9 mouse cellular contexts compared by ENCODE assay signal in the genomic region with DNA sequence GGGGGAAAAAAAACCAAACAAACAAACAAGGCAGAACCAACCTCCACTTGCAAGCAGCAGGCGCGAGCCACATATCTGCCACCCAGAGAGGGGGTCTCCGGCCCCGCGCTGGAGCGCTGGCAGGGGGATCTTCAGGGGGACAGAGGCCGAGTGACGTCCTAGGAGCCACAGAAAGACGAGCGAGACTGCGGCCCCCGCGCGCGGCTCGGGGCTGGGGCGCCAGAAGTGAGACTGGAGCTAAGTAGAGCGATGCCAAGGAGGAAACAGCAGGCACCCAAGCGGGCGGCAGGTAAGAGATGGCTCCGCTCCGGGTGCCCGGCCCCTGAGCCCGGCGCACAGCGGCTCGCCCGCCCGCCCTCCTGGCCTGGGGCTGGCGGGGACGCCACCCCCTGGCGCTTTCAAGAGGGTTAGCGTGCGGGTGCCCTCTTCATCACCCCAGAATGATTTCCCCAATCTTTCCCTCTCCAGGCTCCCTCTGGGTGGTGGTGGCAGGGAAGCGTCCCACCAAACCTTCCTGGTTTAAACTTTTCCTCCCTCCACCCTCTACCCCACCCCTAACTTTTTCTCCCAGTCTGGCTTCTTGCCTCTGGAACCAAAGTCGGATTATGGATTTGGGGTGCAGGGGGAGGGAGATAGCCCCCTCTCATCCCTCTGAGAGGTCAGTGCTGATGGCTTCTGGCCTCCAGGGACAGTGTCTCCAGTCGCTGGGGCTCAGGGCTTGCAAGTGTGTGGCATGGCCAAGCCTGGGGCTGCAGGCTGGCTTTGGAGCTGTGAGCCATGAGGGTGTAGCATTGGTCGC. TPM values are rescaled to one million over a fixed set of nuclear protein-coding genes. Genes with fewer than 3 reads are reported as not detected.
DNase-seq lines count a peak whose midpoint lies in the region; ATAC-seq and TF ChIP-seq lines count a peak whose summit lies in the region.
"Had no signal": no experiment of that assay in that cellular context is flagged by ENCODE, and none has a peak within 500 bp of the region (broad histone marks: within the 10 kb centered on the region; RNA-seq: fewer than 3 reads in every experiment).

No protein-coding gene starts in this region.

- DNase-seq in lung, adult 2 months: peak; percentile 42
- DNase-seq in lung, postnatal 25 days (ENCODE audit: low spot score): no peak
- peak; percentile 60 for DNase-seq in embryo, embryonic 10.5 days (ENCODE audit: low spot score)
- DNase-seq in heart, adult 8-10 months (ENCODE audit: low spot score): peak; percentile 22
- DNase-seq in kidney, adult 2 months: peak; percentile 25
- peak; percentile 36 for DNase-seq in lung, postnatal 10 days

- peak overlapping the region; percentile 73 for H3K27ac ChIP-seq in kidney, adult 2 months (ENCODE audit: insufficient read depth, low read depth, low read length)
- H3K27ac ChIP-seq in small intestine, adult 2 months (ENCODE audit: insufficient read depth, low read depth, low read length): peak overlapping the region; percentile 78

- no peaks in the 10 kb centered on the region for H3K27me3 ChIP-seq in kidney, adult 2 months (replicated peaks; ENCODE audit: control insufficient read depth, insufficient read depth, low read length)
- no peaks in the 10 kb centered on the region for H3K27me3 ChIP-seq in small intestine, adult 2 months (ENCODE audit: control insufficient read depth, insufficient read depth, low read length)

- no peaks in the 10 kb centered on the region for H3K36me3 ChIP-seq in kidney, adult 2 months (ENCODE audit: control insufficient read depth, insufficient read depth, low read length)
- H3K36me3 ChIP-seq in small intestine, adult 2 months (ENCODE audit: control insufficient read depth, insufficient read depth, low read length): no peaks in the 10 kb centered on the region

- no peaks in the 10 kb centered on the region for H3K4me1 ChIP-seq in lung, adult 2 months (ENCODE audit: control insufficient read depth, insufficient read depth, low read length)
- no peaks in the 10 kb centered on the region for H3K4me1 ChIP-seq in kidney, adult 2 months (ENCODE audit: control insufficient read depth, insufficient read depth, low read length)
- peaks cover 2% of the 10 kb centered on the region; the same call in 1 of the 2 replicates for H3K4me1 ChIP-seq in small intestine, adult 2 months (ENCODE audit: control insufficient read depth, insufficient read depth, insufficient read length, low read length)

- no peak for TF ChIP-seq CTCF in lung, adult 2 months (IDR thresholded peaks at IDR 0.05; ENCODE audit: insufficient read depth, low read length)
- TF ChIP-seq CTCF in kidney, adult 2 months (conservative IDR thresholded peaks at IDR 0.05; ENCODE audit: insufficient read depth, insufficient read length, low read depth, low read length): no peak
- TF ChIP-seq CTCF in small intestine, adult 2 months (IDR thresholded peaks at IDR 0.05; ENCODE audit: extremely low read depth, insufficient read length, insufficient replicate concordance, low read depth, low read length): no peak

- peak overlapping the region; percentile 71 for H3K4me3 ChIP-seq in lung, adult 2 months (replicated peaks; ENCODE audit: extremely low read depth, low read depth, low read length)
- peak overlapping the region; percentile 65 for H3K4me3 ChIP-seq in kidney, adult 2 months (ENCODE audit: insufficient read depth, low read depth, low read length)
- H3K4me3 ChIP-seq in small intestine, adult 2 months (ENCODE audit: low read depth, low read length): peak overlapping the region; percentile 73

- TF ChIP-seq POLR2A in lung, adult 2 months (IDR thresholded peaks at IDR 0.05; ENCODE audit: borderline replicate concordance, extremely low read depth, low read depth, low read length): 0 out of 2 replicates have a peak, but pooled peaks have one; percentile 18
- TF ChIP-seq POLR2A in kidney, adult 2 months (IDR thresholded peaks at IDR 0.05; ENCODE audit: low read depth, low read length): no peak
- TF ChIP-seq POLR2A in small intestine, adult 2 months (IDR thresholded peaks at IDR 0.05; ENCODE audit: low read depth, low read length): no peak

- WGBS in lung, adult 2 months: 1% methylated on average over 38 of the region's 38 CpGs
- under 1% methylated on average over 38 of the region's 38 CpGs for WGBS in kidney, adult 2 months
- 1% methylated on average over 38 of the region's 38 CpGs for WGBS in small intestine, adult 2 months

- ATAC-seq in erythroid progenitor cell, adult 5-6 weeks (replicated peaks; ENCODE audit: low FRiP score, poor library complexity, severe bottlenecking): no peak

RNA-seq across cellular contexts. Expression of a gene that starts 0.9 kb away (rescaled TPM):
- 6.2 and 8.4 TPM in 2 replicates for polyA plus RNA-seq in lung, adult 2 months (2012; rRNA removed)
- 10 to 100 TPM; 11.0 to 14.1 (median 12.1) TPM for total RNA-seq in heart, adult 8-10 months (2022)
- 17.5 and 17.6 TPM in 2 replicates for polyA plus RNA-seq in kidney, adult 2 months (2012; rRNA removed)
- 4.2 and 5.8 TPM in 2 replicates for polyA plus RNA-seq in small intestine, adult 2 months (2012; rRNA removed)
- not detected in 2 replicates for total RNA-seq in erythroid progenitor cell, adult 5-6 weeks (2015; ENCODE audit: low replicate concordance)
- 0.26 TPM in 1 of 2 replicates, not detected in the other for total RNA-seq in erythroid progenitor cell, adult 5-6 weeks (2017; ENCODE audit: low replicate concordance)

RNA-seq across cellular contexts. Expression of a gene that starts 46.1 kb away (rescaled TPM):
- polyA plus RNA-seq in lung, adult 2 months (2012; rRNA removed): not detected in 2 replicates
- total RNA-seq in heart, adult 8-10 months (2022): not detected
- not detected in 2 replicates for polyA plus RNA-seq in kidney, adult 2 months (2012; rRNA removed)
- not detected in 2 replicates for polyA plus RNA-seq in small intestine, adult 2 months (2012; rRNA removed)
- not detected in 2 replicates for total RNA-seq in erythroid progenitor cell, adult 5-6 weeks (2015; ENCODE audit: low replicate concordance)
- not detected in 2 replicates for total RNA-seq in erythroid progenitor cell, adult 5-6 weeks (2017; ENCODE audit: low replicate concordance)
- total RNA-seq: adrenal gland, adult 18-20 months had no signal
